23 mouse cellular contexts compared by ENCODE assay signal in the genomic region with DNA sequence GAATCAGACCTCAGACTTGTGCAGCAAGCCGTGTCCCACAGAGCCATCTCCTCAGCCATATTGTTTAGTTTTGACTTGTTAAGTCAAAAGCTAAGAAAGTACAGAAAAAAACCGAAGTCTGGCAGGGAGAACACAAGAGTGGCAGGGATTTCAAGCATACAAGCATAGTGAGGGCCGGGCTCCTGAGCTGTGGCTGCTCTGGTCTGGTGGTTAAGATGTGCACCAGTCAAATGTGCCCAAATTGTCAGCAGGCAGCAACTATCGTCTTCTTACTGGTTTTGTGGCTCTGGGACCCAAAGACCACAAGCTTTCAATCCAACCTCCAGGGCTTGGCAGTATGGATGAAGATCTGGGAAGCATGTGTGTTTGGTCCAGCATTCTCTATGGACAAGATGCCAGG. TPM values are rescaled to one million over a fixed set of nuclear protein-coding genes. Genes with fewer than 3 reads are reported as not detected.
DNase-seq lines count a peak whose midpoint lies in the region; ATAC-seq lines count a peak whose summit lies in the region.
"Had no signal": no experiment of that assay in that cellular context is flagged by ENCODE, and none has a peak within 500 bp of the region (broad histone marks: within the 10 kb centered on the region; RNA-seq: fewer than 3 reads in every experiment).

No protein-coding gene starts in this region.

- H3K4me3 ChIP-seq in embryonic facial prominence, embryonic 14.5 days (ENCODE audit: low read depth, low read length): no peak overlapping the region
- H3K4me3 ChIP-seq in embryonic facial prominence, embryonic 10.5 days: no peak overlapping the region
- H3K4me3 ChIP-seq in heart, embryonic 10.5 days: no peak overlapping the region
- H3K4me3 ChIP-seq in heart, embryonic 12.5 days: no peak overlapping the region
- no peak overlapping the region for H3K4me3 ChIP-seq in midbrain, embryonic 11.5 days (ENCODE audit: low read depth, low read length)
- no peak overlapping the region for H3K4me3 ChIP-seq in midbrain, embryonic 14.5 days (replicated peaks; ENCODE audit: low read depth, low read length)
- H3K4me3 ChIP-seq: embryonic facial prominence, embryonic 13.5 days; erythroblast, embryonic 14.5 days had no signal

- no peak overlapping the region for H3K27ac ChIP-seq in embryonic facial prominence, embryonic 14.5 days (replicated peaks; ENCODE audit: low read depth, low read length)
- H3K27ac ChIP-seq in embryonic facial prominence, embryonic 10.5 days (replicated peaks): no peak overlapping the region
- peak overlapping the region; percentile 22; the same call in 1 of the 2 replicates for H3K27ac ChIP-seq in heart, embryonic 10.5 days
- no peak overlapping the region for H3K27ac ChIP-seq in heart, embryonic 12.5 days (ENCODE audit: poor library complexity, severe bottlenecking)
- H3K27ac ChIP-seq in midbrain, embryonic 11.5 days (ENCODE audit: low read depth, low read length): no peak overlapping the region
- H3K27ac ChIP-seq in midbrain, embryonic 14.5 days (replicated peaks; ENCODE audit: low read depth, low read length): no peak overlapping the region
- H3K27ac ChIP-seq: embryonic facial prominence, embryonic 13.5 days had no signal

- peak; percentile 44 for DNase-seq in embryonic facial prominence, embryonic 14.5 days (ENCODE audit: low spot score)
- no peak for DNase-seq in embryonic facial prominence, embryonic 10.5 days (ENCODE audit: low spot score)
- DNase-seq in heart, embryonic 10.5 days (ENCODE audit: low spot score): no peak
- DNase-seq in midbrain, embryonic 11.5 days (ENCODE audit: low spot score, missing footprints): peak; percentile 76
- no peak for DNase-seq in midbrain, embryonic 14.5 days
- DNase-seq: adrenal gland, adult 8-10 months; adrenal gland, postnatal 14 days; adrenal gland, postnatal 36 days; B cell, adult 2 months; cerebellum, adult 11-12 months; cerebellum, adult 2 months; cerebellum, adult 9-10 months; cerebellum, postnatal 10 days; cerebellum, postnatal 25 days had no signal

- WGBS in embryonic facial prominence, embryonic 14.5 days: 86% methylated on average over 4 of the region's 4 CpGs
- 86% methylated on average over 4 of the region's 4 CpGs for WGBS in embryonic facial prominence, embryonic 10.5 days
- WGBS in heart, embryonic 10.5 days: 71% methylated on average over 4 of the region's 4 CpGs
- 70% methylated on average over 4 of the region's 4 CpGs for WGBS in heart, embryonic 12.5 days
- WGBS in midbrain, embryonic 11.5 days: 87% methylated on average over 4 of the region's 4 CpGs
- 88% methylated on average over 4 of the region's 4 CpGs for WGBS in midbrain, embryonic 14.5 days

- no peaks in the 10 kb centered on the region for H3K27me3 ChIP-seq in embryonic facial prominence, embryonic 14.5 days (replicated peaks; ENCODE audit: control insufficient read depth, insufficient read depth, low read length)
- peaks cover under 1% of the 10 kb centered on the region; the same call in 1 of the 2 replicates for H3K27me3 ChIP-seq in embryonic facial prominence, embryonic 10.5 days (replicated peaks; ENCODE audit: low read depth, poor library complexity, severe bottlenecking)
- H3K27me3 ChIP-seq in heart, embryonic 10.5 days (ENCODE audit: insufficient read depth, poor library complexity, severe bottlenecking): peaks cover 1% of the 10 kb centered on the region; the same call in 1 of the 2 replicates
- no peaks in the 10 kb centered on the region for H3K27me3 ChIP-seq in heart, embryonic 12.5 days (replicated peaks)
- H3K27me3 ChIP-seq in midbrain, embryonic 11.5 days (ENCODE audit: control insufficient read depth, insufficient read depth, low read length): no peaks in the 10 kb centered on the region
- no peaks in the 10 kb centered on the region for H3K27me3 ChIP-seq in midbrain, embryonic 14.5 days (ENCODE audit: control insufficient read depth, insufficient read depth, low read length)

- no peak overlapping the region for H3K4me2 ChIP-seq in embryonic facial prominence, embryonic 14.5 days (ENCODE audit: low read depth, low read length)
- no peak overlapping the region for H3K4me2 ChIP-seq in heart, embryonic 12.5 days
- H3K4me2 ChIP-seq in midbrain, embryonic 11.5 days: no peak overlapping the region
- no peak overlapping the region for H3K4me2 ChIP-seq in midbrain, embryonic 14.5 days (ENCODE audit: low read length)
- H3K4me2 ChIP-seq: embryonic facial prominence, embryonic 13.5 days had no signal

- no peaks in the 10 kb centered on the region for H3K36me3 ChIP-seq in embryonic facial prominence, embryonic 14.5 days (ENCODE audit: control insufficient read depth, insufficient read depth, low read length)
- no peaks in the 10 kb centered on the region for H3K36me3 ChIP-seq in embryonic facial prominence, embryonic 10.5 days (replicated peaks)
- no peaks in the 10 kb centered on the region for H3K36me3 ChIP-seq in heart, embryonic 10.5 days
- no peaks in the 10 kb centered on the region for H3K36me3 ChIP-seq in heart, embryonic 12.5 days
- no peaks in the 10 kb centered on the region for H3K36me3 ChIP-seq in midbrain, embryonic 11.5 days (ENCODE audit: control insufficient read depth, insufficient read depth, low read length)
- H3K36me3 ChIP-seq in midbrain, embryonic 14.5 days (ENCODE audit: control insufficient read depth, insufficient read depth, low read length): no peaks in the 10 kb centered on the region
- H3K36me3 ChIP-seq: embryonic facial prominence, embryonic 13.5 days; G1E had no signal

- no peak overlapping the region for H3K9ac ChIP-seq in embryonic facial prominence, embryonic 14.5 days (ENCODE audit: low read depth, low read length)
- no peak overlapping the region for H3K9ac ChIP-seq in heart, embryonic 12.5 days
- H3K9ac ChIP-seq in midbrain, embryonic 11.5 days (ENCODE audit: low read length): no peak overlapping the region
- no peak overlapping the region for H3K9ac ChIP-seq in midbrain, embryonic 14.5 days (replicated peaks; ENCODE audit: low read length)
- H3K9ac ChIP-seq: embryonic facial prominence, embryonic 13.5 days had no signal

- H3K9me3 ChIP-seq in embryonic facial prominence, embryonic 14.5 days (ENCODE audit: control insufficient read depth, low read length): no peaks in the 10 kb centered on the region
- no peaks in the 10 kb centered on the region for H3K9me3 ChIP-seq in embryonic facial prominence, embryonic 10.5 days
- H3K9me3 ChIP-seq in heart, embryonic 10.5 days: no peaks in the 10 kb centered on the region
- H3K9me3 ChIP-seq in heart, embryonic 12.5 days (replicated peaks): no peaks in the 10 kb centered on the region
- no peaks in the 10 kb centered on the region for H3K9me3 ChIP-seq in midbrain, embryonic 11.5 days (ENCODE audit: control insufficient read depth, low read length)
- no peaks in the 10 kb centered on the region for H3K9me3 ChIP-seq in midbrain, embryonic 14.5 days (ENCODE audit: control insufficient read depth, low read length)
- H3K9me3 ChIP-seq: embryonic facial prominence, embryonic 13.5 days; G1E had no signal

- no peaks in the 10 kb centered on the region for H3K4me1 ChIP-seq in embryonic facial prominence, embryonic 14.5 days (ENCODE audit: control insufficient read depth, insufficient read depth, low read length)
- peaks cover 18% of the 10 kb centered on the region for H3K4me1 ChIP-seq in embryonic facial prominence, embryonic 10.5 days
- peaks cover 15% of the 10 kb centered on the region; the same call in 1 of the 2 replicates for H3K4me1 ChIP-seq in heart, embryonic 10.5 days
- peaks cover 3% of the 10 kb centered on the region; the same call in 1 of the 2 replicates for H3K4me1 ChIP-seq in heart, embryonic 12.5 days (replicated peaks)
- H3K4me1 ChIP-seq in midbrain, embryonic 11.5 days (ENCODE audit: control insufficient read depth, insufficient read depth, low read length): peaks cover 17% of the 10 kb centered on the region
- H3K4me1 ChIP-seq in midbrain, embryonic 14.5 days (ENCODE audit: control insufficient read depth, insufficient read depth, low read length): peaks cover 18% of the 10 kb centered on the region

- no peak for ATAC-seq in embryonic facial prominence, embryonic 14.5 days (ENCODE audit: low read depth)
- ATAC-seq in heart, embryonic 12.5 days (ENCODE audit: insufficient number of reproducible peaks, low FRiP score): no peak
- no peak for ATAC-seq in midbrain, embryonic 11.5 days (ENCODE audit: low FRiP score)
- ATAC-seq in midbrain, embryonic 14.5 days (ENCODE audit: low FRiP score, low TSS enrichment): no peak
- ATAC-seq: activated CD4-positive, CD25-positive, alpha-beta regulatory T cell, adult 4 months; CD4-positive, CD25-positive, alpha-beta regulatory T cell, adult 4 months; forebrain, embryonic 14.5 days; forebrain, embryonic 16.5 days; Patski had no signal

RNA-seq across cellular contexts. Expression of gene Syt13, which starts 42.2 kb away (rescaled TPM):
- polyA plus RNA-seq in embryonic facial prominence, embryonic 14.5 days (2014; fragmentation: Nextera tagmentation; extraction: Ambion mirVana): 8.7 and 11.6 TPM in 2 replicates
- 9.7 and 10.2 TPM in 2 replicates for polyA plus RNA-seq in embryonic facial prominence, embryonic 10.5 days (2016; fragmentation: Nextera tagmentation; extraction: Ambion mirVana)
- 0.92 and 1.2 TPM in 2 replicates for polyA plus RNA-seq in heart, embryonic 10.5 days (2016; fragmentation: Nextera tagmentation; extraction: Ambion mirVana)
- polyA plus RNA-seq in heart, embryonic 12.5 days (2016; fragmentation: Nextera tagmentation; extraction: Ambion mirVana): 0.52 and 0.63 TPM in 2 replicates
- polyA plus RNA-seq in midbrain, embryonic 11.5 days (2014; fragmentation: Nextera tagmentation; extraction: Ambion mirVana): 14.7 TPM in 2 replicates
- 44.9 and 48.9 TPM in 2 replicates for polyA plus RNA-seq in midbrain, embryonic 14.5 days (2014; fragmentation: Nextera tagmentation; extraction: Ambion mirVana)
- polyA plus RNA-seq: activated CD4-positive, CD25-positive, alpha-beta regulatory T cell, adult 4 months; CD4-positive, CD25-positive, alpha-beta regulatory T cell, adult 4 months; erythroblast, embryonic 14.5 days; G1E had no signal

Comparison
In these comparisons a context has a peak if more than half of its experiments do, and no peak if none do; other contexts are left out.
1. DNase-seq: peak in embryonic facial prominence, embryonic 14.5 days (single experiment) and midbrain, embryonic 11.5 days (single experiment); none in embryonic facial prominence, embryonic 10.5 days (single experiment), heart, embryonic 10.5 days (single experiment) and midbrain, embryonic 14.5 days (single experiment).